Mouse (Mus musculus): ENCODE results near the gene Itfg2.

Gene Itfg2

GRCm38 (mm10) chr6:128424269-128425019 is at the start of gene Itfg2:
Gene Itfg2, minus strand, starts transcription at chr6:128424931.
- DNase-seq, result peak; percentile 97 to 98

DNA sequence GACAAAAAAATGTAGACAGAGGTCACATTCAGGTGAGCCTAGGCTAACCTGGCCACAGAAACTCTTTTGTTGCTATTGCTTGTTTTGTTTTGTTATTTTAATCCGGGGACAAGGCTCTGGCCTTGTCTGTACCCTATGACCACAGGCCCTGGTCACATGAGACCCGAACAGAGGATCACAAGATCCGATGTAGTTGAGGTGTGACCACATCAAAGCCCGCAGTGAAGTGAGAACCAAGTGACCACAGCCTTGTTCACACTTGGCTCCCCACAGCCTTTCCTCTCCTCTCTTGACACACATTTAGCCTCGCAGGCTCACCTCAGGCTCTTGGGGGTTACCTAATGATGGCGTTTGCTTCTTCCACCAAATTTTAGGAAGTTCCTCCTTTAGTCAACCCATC is 49.4 kb upstream of the Itfg2 start:
- DNase-seq, result no peak

DNA sequence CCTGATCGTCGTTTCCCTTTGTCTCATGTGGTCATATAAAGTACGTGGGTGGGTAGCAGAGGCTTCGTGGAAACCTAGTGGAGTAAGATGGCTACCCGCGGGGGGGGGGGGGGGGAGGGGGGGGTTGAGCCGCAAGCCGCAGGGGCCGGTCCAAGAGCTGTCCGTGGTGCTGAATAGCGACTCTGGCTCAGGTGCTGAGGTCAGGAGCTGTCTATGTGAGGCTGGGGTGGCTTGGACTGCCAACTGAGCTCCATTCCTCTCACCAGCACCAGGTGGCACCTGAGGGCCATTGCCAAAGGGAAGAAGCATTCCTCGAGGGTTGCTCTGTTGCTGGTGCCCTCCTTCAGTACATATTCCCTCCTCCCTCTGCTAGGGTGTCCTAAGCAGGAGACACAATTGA is 44.7 kb upstream of the Itfg2 start:
- peak in 1 of 2 experiments; percentile 18 for DNase-seq

- peak in 1 of 2 experiments; percentile 9 for DNase-seq
Observed at GRCm38 (mm10) chr6:128467298-128467697, 42.6 kb upstream of the Itfg2 start.

GRCm38 (mm10) chr6:128466563-128466962 is 41.8 kb upstream of the Itfg2 start:
- DNase-seq, result no peak

DNA sequence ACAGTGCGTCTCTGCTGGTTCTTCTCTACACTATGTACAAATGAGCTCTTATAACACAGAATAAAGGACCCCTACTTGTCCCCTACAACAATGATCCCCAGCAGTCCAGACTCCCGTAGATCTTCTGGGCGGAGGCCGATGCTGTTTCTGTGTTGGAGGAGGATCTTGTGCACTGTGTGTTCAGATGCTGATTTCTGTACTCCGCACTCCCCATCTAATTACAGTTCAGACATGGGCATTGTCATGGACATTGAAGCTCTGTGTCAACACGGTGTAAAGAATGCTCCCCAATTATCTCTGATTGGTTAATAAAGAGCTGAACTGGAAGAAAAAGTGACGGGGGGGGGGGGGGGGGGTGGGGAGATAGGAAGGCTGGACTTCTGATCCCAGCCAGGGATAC is 41.3 kb upstream of the Itfg2 start:
- no peak for DNase-seq

DNA sequence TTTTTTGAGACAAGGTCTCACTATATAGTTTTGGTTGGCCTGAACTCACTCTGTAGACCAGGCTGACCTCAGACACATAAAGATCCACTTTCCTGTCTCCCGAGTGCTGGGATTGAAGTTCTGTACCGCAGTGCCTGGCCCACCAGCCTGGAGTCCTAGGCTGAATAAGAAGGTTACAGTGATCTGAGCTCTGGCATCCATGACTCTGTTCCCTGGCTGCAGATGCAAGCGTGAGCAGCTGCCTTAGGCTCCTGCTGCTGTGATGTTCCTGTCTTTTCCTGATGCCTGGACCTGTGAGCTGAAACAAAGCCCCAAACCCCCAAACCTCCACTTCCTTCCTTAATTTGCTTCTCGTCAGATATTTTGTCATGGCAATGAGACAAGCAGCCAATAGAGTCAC is 40.3 kb upstream of the Itfg2 start:
- no peak for DNase-seq

DNA sequence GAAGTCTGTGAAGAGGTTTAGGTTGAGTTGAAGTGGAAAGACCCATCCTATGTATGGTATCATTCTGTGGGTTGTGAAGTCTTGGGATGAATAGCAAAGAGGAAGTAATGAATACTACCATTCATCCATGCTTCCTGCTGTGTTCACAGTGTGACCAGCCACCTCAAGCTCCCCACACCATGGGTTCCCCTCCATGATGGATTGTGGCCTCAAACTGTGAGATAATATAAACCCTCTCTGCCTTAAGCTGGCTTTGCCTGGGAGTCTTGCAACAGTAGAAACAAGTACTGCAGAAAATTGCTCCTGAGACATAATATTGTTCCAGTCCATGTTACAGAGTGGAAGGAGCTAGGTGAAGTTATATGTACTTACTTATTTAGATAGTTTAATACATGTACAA is 36.9 kb upstream of the Itfg2 start:
- no peak for DNase-seq

DNA sequence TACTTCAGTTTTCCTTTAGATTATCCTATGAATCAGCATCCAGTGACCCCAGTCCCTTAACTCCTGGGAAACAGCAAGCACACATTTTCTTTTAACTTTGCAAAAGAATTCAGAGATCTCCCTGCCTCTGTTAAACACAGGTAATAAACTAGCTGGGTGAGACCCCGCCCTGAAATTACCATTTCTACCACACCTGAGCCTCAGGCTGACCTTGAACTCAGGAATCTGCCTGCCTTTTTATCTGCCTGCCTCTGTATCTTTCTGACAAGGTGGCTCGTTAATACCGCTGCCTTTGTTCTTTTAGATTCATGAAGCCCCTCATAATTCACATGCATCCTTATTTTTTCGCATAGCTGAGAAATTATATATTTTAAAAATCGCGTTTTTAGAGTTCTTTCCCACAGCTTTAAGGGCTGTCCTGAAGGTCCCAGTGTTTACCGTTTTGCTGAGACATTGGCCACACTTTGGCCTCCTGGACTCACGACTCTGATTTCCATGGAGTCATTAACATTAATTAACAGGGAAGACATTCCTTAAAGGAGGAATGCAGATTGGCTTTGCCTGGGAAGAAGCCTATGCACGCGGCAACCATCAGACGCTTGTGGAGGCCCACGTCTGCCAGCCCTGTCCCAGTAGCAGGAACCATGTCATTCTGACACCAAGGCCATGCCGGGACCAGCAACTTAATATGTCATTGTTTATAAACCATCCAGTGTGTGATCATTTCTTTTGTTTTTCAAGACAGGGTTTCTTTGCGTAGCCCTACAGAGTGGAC is 36.2 kb upstream of the Itfg2 start:
- DNase-seq, result no peak

- DNase-seq, result peak in 1 of 2 experiments; percentile 21
Observed at GRCm38 (mm10) chr6:128460321-128460720, 35.6 kb upstream of the Itfg2 start.

GRCm38 (mm10) chr6:128457186-128457585 is 32.5 kb upstream of the Itfg2 start:
- no peak for DNase-seq

GRCm38 (mm10) chr6:128455835-128456605 is 31.3 kb upstream of the Itfg2 start:
- DNase-seq, result no peak

DNA sequence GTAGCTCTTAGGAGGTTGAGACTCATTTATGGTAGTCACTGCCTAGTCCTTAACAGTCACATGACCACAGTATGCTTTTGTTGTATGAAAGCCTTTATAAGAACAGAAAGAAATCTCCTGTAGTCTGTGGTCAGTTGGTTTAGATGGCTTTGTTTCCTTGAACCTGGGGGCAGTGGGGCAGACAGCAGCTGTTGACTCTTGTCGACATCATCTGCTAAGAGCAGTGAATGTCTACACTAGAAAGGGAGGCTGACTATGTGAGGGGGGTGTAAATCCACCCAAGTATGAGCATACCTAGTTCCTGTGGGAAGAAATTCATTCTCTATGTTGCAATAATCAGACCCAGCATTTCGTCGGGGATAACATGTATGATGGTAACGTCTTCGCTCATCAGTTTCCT is 22.3 kb upstream of the Itfg2 start:
- DNase-seq, result no peak

DNA sequence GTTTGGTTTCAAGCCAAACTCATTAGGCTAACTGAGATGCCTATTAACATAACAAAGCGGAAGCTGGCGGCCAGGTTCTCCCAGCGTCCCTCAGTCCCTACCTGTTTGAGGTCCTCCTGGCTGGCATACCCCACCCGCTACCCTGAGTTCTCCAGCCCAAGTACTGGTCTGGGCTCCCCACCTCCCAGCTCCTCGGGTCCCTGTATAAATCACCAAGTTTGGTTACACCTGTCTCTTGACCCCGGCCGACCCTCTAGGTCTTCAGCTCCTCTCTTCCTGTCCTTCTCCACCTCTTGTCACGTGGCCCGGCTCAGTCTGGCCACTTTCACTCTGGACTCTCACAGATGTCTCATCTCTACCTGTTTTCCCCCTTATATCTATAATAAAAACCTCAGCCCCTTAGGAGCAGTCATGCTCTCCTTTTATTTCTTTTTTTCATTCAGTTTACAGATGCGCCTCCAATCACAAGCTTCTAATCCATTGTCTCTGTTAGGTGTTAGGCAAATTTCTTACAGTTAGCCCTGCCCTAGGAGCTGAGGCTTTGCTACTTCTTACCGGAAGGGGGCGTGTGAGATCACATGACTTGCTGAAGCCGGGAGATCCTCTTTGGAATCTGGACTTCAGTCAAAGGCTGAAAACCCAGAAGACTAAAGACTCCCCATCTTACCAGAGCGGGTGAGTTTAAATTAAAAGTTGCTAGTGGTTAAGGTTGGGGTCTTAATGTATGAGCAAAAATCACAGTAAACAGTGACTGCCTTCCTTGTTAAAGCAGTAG is 21.2 kb upstream of the Itfg2 start:
- peak; percentile 62 to 77 for DNase-seq

GRCm38 (mm10) chr6:128440238-128440637 is 15.5 kb upstream of the Itfg2 start:
- no peak for DNase-seq

DNA sequence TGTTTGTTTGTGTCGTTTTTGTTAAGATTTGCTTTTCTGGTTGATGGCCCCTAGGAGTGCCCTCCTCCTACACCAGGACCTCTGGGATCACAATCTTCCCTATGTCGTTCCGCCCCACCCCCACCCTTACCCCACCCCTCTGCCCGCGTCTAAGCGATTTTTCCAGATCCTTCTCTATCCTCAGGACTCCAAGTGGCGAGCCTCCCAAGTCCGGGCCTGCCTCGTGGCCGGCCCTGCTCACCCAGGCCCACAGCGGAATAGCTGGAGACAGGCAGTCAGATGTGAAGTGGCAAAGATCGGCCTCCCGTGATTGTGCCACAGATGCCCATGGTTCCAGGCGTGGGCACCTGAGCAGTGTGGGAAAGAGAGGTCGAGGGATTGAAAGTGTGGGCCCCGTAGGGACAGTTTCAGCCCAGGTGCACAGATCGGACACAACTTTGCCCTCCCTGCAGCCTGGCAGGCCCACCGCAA is 14.2 kb upstream of the Itfg2 start:
- DNase-seq, result peak; percentile 34 to 48

DNA sequence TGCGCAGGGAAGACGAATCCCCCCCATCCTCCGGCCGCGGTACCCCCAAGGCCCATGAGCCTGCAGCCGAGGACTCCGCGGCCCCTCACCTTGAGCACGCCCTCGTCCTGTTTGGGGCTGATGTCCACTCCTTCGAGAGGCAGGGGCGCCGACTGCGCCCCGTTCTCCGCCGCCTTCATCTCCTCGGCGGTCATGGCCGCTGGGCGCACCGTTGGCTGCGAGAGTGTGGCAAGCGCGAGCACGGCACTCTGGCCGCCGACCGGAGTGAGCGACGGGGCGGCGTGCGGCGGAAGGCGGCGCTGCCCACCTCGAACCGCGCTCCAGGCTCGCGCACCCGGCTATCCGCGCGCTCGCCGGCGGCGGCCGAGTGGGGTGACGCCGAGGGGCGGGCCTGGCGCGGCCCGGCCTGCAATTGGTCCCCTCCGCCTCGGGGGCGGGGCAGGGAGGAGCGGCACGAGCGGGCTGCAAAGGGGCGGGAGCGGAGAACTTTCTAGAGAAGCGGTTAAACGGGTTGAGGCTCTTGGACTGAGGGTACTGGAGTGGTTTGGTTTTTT is 13.7 kb upstream of the Itfg2 start, which contains the start of gene Fkbp4:
Fkbp4 (minus strand) TSS at position 361 of the 554 bp plus-strand sequence.
- DNase-seq, result peak; percentile 94 to 97

DNA sequence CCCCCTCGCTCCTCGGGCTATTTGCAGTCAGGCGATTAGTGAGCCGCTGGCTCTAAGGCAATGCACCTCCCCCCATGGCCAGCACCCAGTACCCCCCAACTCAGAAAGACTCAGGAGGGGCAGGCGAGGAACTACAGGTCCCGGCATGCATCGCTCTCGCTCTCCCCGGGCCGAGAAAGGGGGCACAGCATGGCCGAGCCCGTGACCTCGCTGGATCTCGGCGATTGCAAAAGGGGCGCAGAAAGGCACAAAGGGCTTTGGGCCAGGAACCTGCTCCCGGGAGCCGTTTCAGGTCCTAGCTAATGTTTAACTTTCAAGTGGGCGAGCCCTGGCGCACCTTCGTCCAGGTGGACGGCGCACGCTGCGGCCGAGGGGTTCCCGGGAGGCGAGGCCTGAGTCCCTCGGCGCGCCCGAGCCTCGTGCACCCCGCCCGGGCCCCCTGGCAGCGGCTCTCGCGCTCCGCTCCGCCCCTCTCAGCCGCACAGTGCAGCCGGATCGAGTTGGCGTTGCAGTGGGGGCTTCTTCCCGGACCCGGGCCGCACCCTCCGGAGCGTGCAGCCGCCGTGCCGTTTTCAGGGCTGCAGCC is 13.1 kb upstream of the Itfg2 start:
- DNase-seq, result peak; percentile 80 to 81

DNA sequence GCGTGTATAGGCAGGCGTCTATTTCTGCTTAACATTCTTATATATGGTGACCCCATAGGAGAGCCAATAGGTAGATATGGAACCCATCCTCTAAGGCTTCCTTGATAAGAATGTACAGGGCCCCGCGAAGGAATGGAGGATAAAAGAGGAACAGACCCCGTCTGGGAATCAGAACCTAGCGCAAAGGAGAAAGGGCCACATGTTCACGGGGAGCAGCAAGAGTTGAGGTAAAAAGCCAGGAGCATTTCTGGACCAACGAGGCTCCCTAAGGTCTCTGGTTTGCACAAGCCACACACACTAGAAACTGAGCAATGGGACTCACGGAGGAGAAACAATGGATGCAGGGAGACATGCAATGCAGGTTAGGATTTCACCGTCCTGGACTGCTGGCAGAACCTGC is 12.6 kb upstream of the Itfg2 start:
- no peak for DNase-seq

GRCm38 (mm10) chr6:128436356-128437005 is 11.8 kb upstream of the Itfg2 start:
- no peak for DNase-seq

GRCm38 (mm10) chr6:128435474-128435873 is 10.7 kb upstream of the Itfg2 start:
- DNase-seq, result peak; percentile 86 to 90
